Mouse (Mus musculus) thymus, adult 2 months (tissue): ENCODE data around the gene Abhd5. TPM values are rescaled to one million over a fixed set of nuclear protein-coding genes. Genes with fewer than 3 reads are reported as not detected.

Experiments
- DNase-seq: peaks from one replicate; pipeline ENCODE4 v3.0.0; 2021
- H3K27ac ChIP-seq: fragments of 200-500 bp; 2 replicates; pipeline ENCODE4 v1.5.1; 2012; ENCODE audit warnings: low read length, control low read depth; ENCODE audit not compliant: control insufficient read depth, insufficient read depth
- H3K27me3 ChIP-seq: fragments of 200-500 bp; 2 replicates; pipeline ENCODE4 v1.6.1; 2012; ENCODE audit warnings: mild to moderate bottlenecking, low read length, moderate library complexity, mixed read lengths; ENCODE audit not compliant: control insufficient read depth, insufficient read depth
- H3K36me3 ChIP-seq: fragments of 200-500 bp; 2 replicates; pipeline ENCODE4 v1.6.1; 2012; ENCODE audit warnings: mild to moderate bottlenecking, low read length, moderate library complexity; ENCODE audit not compliant: control insufficient read depth, insufficient read depth
- H3K4me1 ChIP-seq: fragments of 200-500 bp; replicated peaks from 2 replicates; pipeline ENCODE4 v1.6.1; 2012; ENCODE audit warnings: low read length; ENCODE audit not compliant: control insufficient read depth, insufficient read depth
- H3K4me3 ChIP-seq: fragments of 200-500 bp; 2 replicates; pipeline ENCODE4 v1.5.1; 2012; ENCODE audit warnings: mild to moderate bottlenecking, low read length, control low read depth, moderate library complexity; ENCODE audit not compliant: control insufficient read depth, insufficient read depth
- CTCF ChIP-seq: fragments of 200-500 bp; IDR thresholded peaks from 2 replicates; pipeline ENCODE4 v1.5.1; 2012; ENCODE audit warnings: mild to moderate bottlenecking, control low read depth, low read length, moderate library complexity, borderline replicate concordance; ENCODE audit not compliant: control insufficient read depth, poor library complexity, insufficient read depth; ENCODE audit errors: extremely low read depth
- POLR2A ChIP-seq: fragments of 200-500 bp; IDR thresholded peaks from 2 replicates; pipeline ENCODE4 v1.6.1; 2012; ENCODE audit warnings: mild to moderate bottlenecking, low read length, control low read depth, moderate library complexity; ENCODE audit not compliant: control insufficient read depth, poor library complexity, insufficient read depth; ENCODE audit errors: extremely low read depth
- WGBS: fragments of 180-500 bp; shearing (Covaris S2); methylation state at CpG from one replicate; pipeline ENCODE4 v1.1.7; 2018; 5-methylcytosine and 5-hydroxymethylcytosine counted together
- polyA plus RNA-seq: library from polyadenylated mRNA; depleted of rRNA; stranded (reverse); fragments of >200 nt; gene quantifications from 2 replicates; pipeline ENCODE4 v1.2.3, GENCODE M21; 2012

Gene Abhd5
- polyA plus RNA-seq, 1 experiment, result 12.4 TPM

DNA sequence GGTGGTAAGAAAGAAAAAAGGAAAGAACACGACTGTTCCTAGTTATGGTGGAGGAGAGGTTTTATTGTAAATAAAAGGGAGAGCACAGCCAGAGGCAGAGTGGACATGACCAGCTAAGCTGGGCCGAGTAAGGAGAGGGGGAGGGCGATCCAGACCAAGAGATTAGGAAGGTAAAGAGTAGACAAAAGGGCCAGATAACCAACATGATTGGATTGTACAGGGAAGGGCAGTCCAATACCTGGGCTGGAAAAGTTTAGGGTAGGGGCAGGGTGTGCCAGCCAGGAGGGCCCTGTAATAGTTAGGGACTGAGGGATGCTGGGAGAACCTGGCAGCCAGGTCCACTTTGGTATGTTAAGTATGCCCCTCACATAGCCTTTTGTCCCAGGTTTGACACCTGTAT, 23.2 kb upstream of the Abhd5 start:
- no peak overlapping the region for H3K27ac ChIP-seq
- no peaks in the 10 kb centered on the region for H3K36me3 ChIP-seq
- DNase-seq, result no peak
- no peaks in the 10 kb centered on the region for H3K4me1 ChIP-seq
- no peaks in the 10 kb centered on the region for H3K27me3 ChIP-seq
- TF ChIP-seq POLR2A (no peak), CTCF (no peak)
- H3K4me3 ChIP-seq, result no peak overlapping the region
- 80% methylated on average over 3 of the region's 3 CpGs for WGBS

DNA sequence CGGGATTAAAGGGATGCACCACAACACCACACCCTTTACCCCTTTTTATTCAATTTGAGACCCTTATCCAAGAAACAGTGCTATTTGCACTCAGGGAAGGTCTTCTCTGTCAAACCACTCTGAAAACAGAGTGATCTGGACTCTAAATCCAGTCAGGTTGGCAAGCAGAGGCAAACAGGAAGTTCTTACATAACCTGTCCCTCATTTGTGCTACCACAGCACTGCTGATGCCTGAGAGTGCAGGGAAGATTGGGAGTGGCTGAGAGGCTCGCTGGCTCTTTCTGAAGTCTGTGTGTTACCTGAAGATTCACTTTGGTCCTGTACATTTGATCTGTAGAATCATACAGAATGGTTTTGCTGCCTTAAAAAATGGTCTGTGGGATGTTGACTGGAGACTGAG, 14.7 kb upstream of the Abhd5 start:
- no peaks in the 10 kb centered on the region for H3K36me3 ChIP-seq
- H3K4me3 ChIP-seq, result no peak overlapping the region
- TF ChIP-seq CTCF (no peak), POLR2A (no peak)
- no peak overlapping the region for H3K27ac ChIP-seq
- DNase-seq, result no peak
- H3K4me1 ChIP-seq, result no peaks in the 10 kb centered on the region
- H3K27me3 ChIP-seq, result no peaks in the 10 kb centered on the region
- 38% methylated on average over 2 of the region's 2 CpGs for WGBS

DNA sequence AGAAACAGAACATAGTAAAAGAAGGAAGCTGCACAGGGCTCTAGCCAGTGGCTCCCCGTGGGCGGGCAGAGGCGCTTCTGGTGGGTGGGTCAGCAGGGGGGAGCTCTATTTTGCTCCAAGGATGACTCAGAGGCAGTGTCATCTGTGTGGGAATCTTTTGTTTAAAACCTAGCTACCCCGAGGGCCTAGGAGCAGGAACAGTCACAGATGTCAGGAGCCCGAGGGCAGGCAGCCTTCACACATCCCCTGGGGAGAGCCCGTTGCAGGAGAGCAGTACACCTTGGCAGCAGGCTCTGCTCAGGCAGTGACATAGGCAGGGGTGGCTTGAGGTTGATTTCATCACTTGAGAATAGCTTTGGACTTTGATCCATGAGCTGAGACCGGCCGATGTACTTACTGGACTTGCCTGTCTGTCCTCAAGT, 13.9 kb upstream of the Abhd5 start:
- no peak for DNase-seq
- Histone ChIP-seq H3K27ac (no peak overlapping the region), H3K27me3 (no peaks in the 10 kb centered on the region), H3K4me3 (no peak overlapping the region), H3K4me1 (no peaks in the 10 kb centered on the region), H3K36me3 (no peaks in the 10 kb centered on the region)
- no peak for TF ChIP-seq POLR2A
- no peak for TF ChIP-seq CTCF
- 47% methylated on average over 8 of the region's 8 CpGs for WGBS

GRCm38 (mm10) chr9:122339972-122340371, 11.4 kb upstream of the Abhd5 start:
- Histone ChIP-seq H3K4me3 (no peak overlapping the region), H3K27me3 (no peaks in the 10 kb centered on the region), H3K27ac (no peak overlapping the region), H3K4me1 (no peaks in the 10 kb centered on the region), H3K36me3 (no peaks in the 10 kb centered on the region)
- DNase-seq, result no peak
- WGBS, result 75% methylated on average over 5 of the region's 5 CpGs
- TF ChIP-seq CTCF, result no peak
- no peak for TF ChIP-seq POLR2A

DNA sequence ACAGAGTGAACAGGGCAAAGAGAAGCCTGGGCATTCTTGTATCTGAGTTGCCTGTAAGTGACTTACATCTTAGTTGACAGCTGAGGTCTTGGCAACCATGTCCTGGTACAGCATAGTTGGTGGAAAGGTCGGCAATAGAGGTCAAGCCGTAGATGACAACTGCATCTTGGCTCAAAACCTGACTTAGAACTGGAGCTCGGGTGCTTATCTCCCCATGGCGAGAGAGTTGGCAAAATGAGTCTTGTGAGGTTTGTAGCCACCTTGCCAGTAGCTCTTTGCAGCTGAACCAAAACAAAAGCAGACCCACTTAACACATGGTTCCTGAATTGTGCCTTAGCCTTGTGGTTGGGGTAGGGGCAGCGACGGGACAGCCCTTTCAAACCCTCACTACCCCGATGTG, 8.0 kb upstream of the Abhd5 start:
- DNase-seq, result no peak
- 94% methylated on average over 7 of the region's 7 CpGs for WGBS
- Histone ChIP-seq H3K36me3 (no peaks in the 10 kb centered on the region), H3K27ac (no peak overlapping the region), H3K27me3 (no peaks in the 10 kb centered on the region), H3K4me1 (no peaks in the 10 kb centered on the region), H3K4me3 (no peak overlapping the region)
- TF ChIP-seq CTCF (no peak), POLR2A (no peak)

GRCm38 (mm10) chr9:122344560-122344959, 6.8 kb upstream of the Abhd5 start:
- Histone ChIP-seq H3K27me3 (no peaks in the 10 kb centered on the region), H3K36me3 (no peaks in the 10 kb centered on the region), H3K4me1 (no peaks in the 10 kb centered on the region), H3K4me3 (no peak overlapping the region), H3K27ac (no peak overlapping the region)
- DNase-seq, result no peak
- WGBS, result 93% methylated on average over 8 of the region's 8 CpGs
- TF ChIP-seq CTCF (no peak), POLR2A (no peak)

GRCm38 (mm10) chr9:122345291-122345690, 6.1 kb upstream of the Abhd5 start:
- TF ChIP-seq CTCF (no peak), POLR2A (no peak)
- no peaks in the 10 kb centered on the region for H3K27me3 ChIP-seq
- no peak for DNase-seq
- H3K4me1 ChIP-seq, result no peaks in the 10 kb centered on the region
- WGBS, result 92% methylated on average over 3 of the region's 3 CpGs
- H3K27ac ChIP-seq, result no peak overlapping the region
- no peaks in the 10 kb centered on the region for H3K36me3 ChIP-seq
- H3K4me3 ChIP-seq, result no peak overlapping the region
